Mouse (Mus musculus): ENCODE results near the gene Gm2026. TPM values are rescaled to one million over a fixed set of nuclear protein-coding genes. Genes with fewer than 3 reads are reported as not detected.
"Not testable (repeated sequence)": the region's sequence is repeated elsewhere in the genome, so short reads cannot be mapped to it uniquely, and the experiment has no call there.

The Gm2026 gene
- 6.0 and 7.3 TPM in 2 replicates for polyA plus RNA-seq (2012; rRNA removed)
- 20.1 and 25.4 TPM in 2 replicates for polyA plus RNA-seq (2014; fragmentation: Nextera tagmentation; extraction: Ambion mirVana)

DNA sequence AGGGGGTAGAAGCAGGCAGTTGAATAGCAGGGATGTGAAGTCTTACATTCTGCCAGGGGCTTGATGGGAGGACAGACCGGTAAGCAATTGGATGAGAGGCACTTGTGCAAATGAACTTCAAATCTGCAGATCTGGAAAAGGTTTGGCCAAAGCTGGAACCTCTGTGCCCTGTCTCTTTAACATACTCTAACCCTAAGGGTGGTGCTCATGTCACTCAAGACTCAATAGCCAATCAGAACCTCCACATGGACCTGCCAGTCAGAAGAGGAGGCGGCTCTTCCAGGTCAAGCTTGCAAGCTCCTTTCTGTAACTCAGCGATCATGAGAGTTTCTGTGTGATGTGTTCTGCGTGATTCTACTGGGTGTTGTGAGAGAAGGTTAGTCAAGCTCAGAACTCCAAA is at the start of gene Gm2026:
Gene Gm2026, plus strand, starts transcription at position 301 of the 400 bp plus-strand sequence.
- H3K4me2 ChIP-seq (replicated peaks; ENCODE audit: low read depth, low read length, severe bottlenecking); H3K27me3 ChIP-seq (ENCODE audit: control insufficient read depth, insufficient read depth, low read length); DNase-seq (ENCODE audit: low spot score); H3K27ac ChIP-seq (replicated peaks; ENCODE audit: low read depth, low read length); H3K36me3 ChIP-seq (ENCODE audit: control insufficient read depth, insufficient read depth, low read length); H3K4me3 ChIP-seq (replicated peaks; ENCODE audit: low read length); H3K9me3 ChIP-seq (ENCODE audit: control insufficient read depth, low read length); H3K9ac ChIP-seq (ENCODE audit: low read depth, low read length, severe bottlenecking); ATAC-seq (ENCODE audit: low FRiP score, low read depth); H3K4me1 ChIP-seq (ENCODE audit: control insufficient read depth, insufficient read depth, low read length): not testable (repeated sequence)
- no CpG with 5 or more reads among the region's 4 CpGs for WGBS

DNA sequence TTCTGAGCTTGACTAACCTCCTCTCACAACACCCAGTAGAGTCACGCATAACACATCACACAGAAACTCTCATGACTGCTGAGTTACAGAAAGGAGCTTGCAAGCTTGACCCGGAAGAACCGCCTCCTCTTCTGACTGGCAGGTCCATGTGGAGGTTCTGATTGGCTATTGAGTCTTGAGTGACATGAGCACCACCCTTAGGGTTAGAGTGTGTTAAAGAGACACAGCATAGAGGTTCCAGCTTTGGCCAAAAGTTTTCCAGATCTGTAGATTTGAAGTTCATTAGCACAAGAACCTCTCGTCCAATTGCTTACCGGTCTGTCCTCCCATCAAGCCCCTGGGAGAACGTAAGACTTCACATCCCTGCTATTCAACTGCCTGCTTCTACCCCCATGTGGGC is 34.1 kb upstream of the Gm2026 start, which contains the start of gene Zfp966:
Gene Zfp966, minus strand, starts transcription at position 101 of the 400 bp plus-strand sequence.
- ATAC-seq (ENCODE audit: low FRiP score, low read depth); H3K9me3 ChIP-seq (ENCODE audit: control insufficient read depth, low read length); H3K4me3 ChIP-seq (replicated peaks; ENCODE audit: low read length); H3K9ac ChIP-seq (ENCODE audit: low read depth, low read length, severe bottlenecking); H3K27ac ChIP-seq (replicated peaks; ENCODE audit: low read depth, low read length); H3K36me3 ChIP-seq (ENCODE audit: control insufficient read depth, insufficient read depth, low read length); H3K4me1 ChIP-seq (ENCODE audit: control insufficient read depth, insufficient read depth, low read length); H3K4me2 ChIP-seq (replicated peaks; ENCODE audit: low read depth, low read length, severe bottlenecking); H3K27me3 ChIP-seq (ENCODE audit: control insufficient read depth, insufficient read depth, low read length); DNase-seq (ENCODE audit: low spot score): not testable (repeated sequence)
- no CpG with 5 or more reads among the region's 6 CpGs for WGBS

Other genes with a start within 250 kb of the Gm2026 start
- not detected in 2 replicates for gene Gm2007, start 223.8 kb upstream of the Gm2026 start, polyA plus RNA-seq (2012; rRNA removed)
- gene Gm2007, start 223.8 kb upstream of the Gm2026 start, polyA plus RNA-seq (2014; fragmentation: Nextera tagmentation; extraction: Ambion mirVana), result not detected in 2 replicates
- gene Gm14288, start 164.2 kb upstream of the Gm2026 start, polyA plus RNA-seq (2012; rRNA removed), result 3.2 and 5.1 TPM in 2 replicates
- gene Gm14288, start 164.2 kb upstream of the Gm2026 start, polyA plus RNA-seq (2014; fragmentation: Nextera tagmentation; extraction: Ambion mirVana), result 2.5 and 6.2 TPM in 2 replicates
- gene Gm6710, start 96.1 kb upstream of the Gm2026 start, polyA plus RNA-seq (2012; rRNA removed), result 5.1 and 5.5 TPM in 2 replicates
- gene Gm6710, start 96.1 kb upstream of the Gm2026 start, polyA plus RNA-seq (2014; fragmentation: Nextera tagmentation; extraction: Ambion mirVana), result 18.7 and 23.2 TPM in 2 replicates
- gene Zfp966, start 34.2 kb upstream of the Gm2026 start, polyA plus RNA-seq (2012; rRNA removed), result 3.3 and 7.0 TPM in 2 replicates
- 2.6 and 3.9 TPM in 2 replicates for gene Zfp966, start 34.2 kb upstream of the Gm2026 start, polyA plus RNA-seq (2014; fragmentation: Nextera tagmentation; extraction: Ambion mirVana)
- gene Gm2004, start 184.5 kb downstream of the Gm2026 start, polyA plus RNA-seq (2012; rRNA removed), result 2.5 and 3.2 TPM in 2 replicates
- gene Gm2004, start 184.5 kb downstream of the Gm2026 start, polyA plus RNA-seq (2014; fragmentation: Nextera tagmentation; extraction: Ambion mirVana), result 1.9 and 3.2 TPM in 2 replicates

All from limb, embryonic 14.5 days (tissue).